7 mouse cellular contexts compared by ENCODE assay signal in the genomic region with DNA sequence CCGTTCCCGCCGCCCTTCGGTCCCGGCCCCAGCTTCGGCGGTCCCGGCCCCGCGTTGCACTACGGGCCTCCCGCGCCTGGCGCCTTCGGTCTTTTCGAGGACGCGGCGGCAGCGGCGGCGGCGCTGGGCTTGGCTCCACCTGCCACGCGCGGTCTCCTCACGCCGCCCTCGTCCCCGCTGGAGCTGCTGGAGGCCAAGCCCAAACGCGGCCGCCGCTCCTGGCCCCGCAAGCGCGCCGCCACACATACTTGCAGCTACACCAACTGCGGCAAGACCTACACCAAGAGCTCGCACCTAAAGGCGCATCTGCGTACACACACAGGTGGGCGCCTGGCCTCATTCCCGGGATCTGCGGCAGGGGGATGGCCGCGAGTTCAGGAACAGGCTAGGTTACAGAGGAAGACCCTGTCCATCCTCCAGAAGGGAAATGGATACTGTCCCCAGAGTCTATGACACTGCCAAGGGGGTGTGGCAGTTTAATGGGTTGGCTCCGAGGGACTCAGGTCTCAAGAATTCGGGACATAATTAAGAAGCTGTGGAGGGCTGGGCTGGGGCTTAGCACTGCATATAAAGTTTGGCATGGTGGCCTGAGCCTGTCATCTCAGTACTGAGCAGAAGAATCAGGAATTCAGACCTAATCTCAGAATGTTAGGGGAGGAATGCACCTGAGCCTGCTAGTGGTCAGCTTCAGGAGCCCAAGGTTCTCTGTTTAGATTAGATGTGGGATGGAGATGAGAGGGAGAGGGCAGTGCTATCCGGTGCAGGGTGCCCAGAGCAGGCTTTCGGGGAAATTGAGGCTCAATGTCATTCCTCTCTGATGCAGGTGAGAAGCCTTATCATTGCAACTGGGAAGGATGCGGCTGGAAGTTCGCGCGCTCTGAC. TPM values are rescaled to one million over a fixed set of nuclear protein-coding genes. Genes with fewer than 3 reads are reported as not detected.
DNase-seq lines count a peak whose midpoint lies in the region; ATAC-seq lines count a peak whose summit lies in the region.

No protein-coding gene starts in this region.

- no peak overlapping the region for H3K27ac ChIP-seq in embryonic facial prominence, embryonic 12.5 days
- H3K27ac ChIP-seq in liver, embryonic 12.5 days, result no peak overlapping the region
- H3K27ac ChIP-seq in neural tube, embryonic 13.5 days (replicated peaks), result no peak overlapping the region

- H3K4me2 ChIP-seq in embryonic facial prominence, embryonic 12.5 days (replicated peaks), result peak overlapping the region; percentile 90
- H3K4me2 ChIP-seq in liver, embryonic 12.5 days, result peak overlapping the region; percentile 73
- H3K4me2 ChIP-seq in neural tube, embryonic 13.5 days, result peak overlapping the region; percentile 84

- peak overlapping the region; percentile 40; the same call in 1 of the 2 replicates for H3K9ac ChIP-seq in embryonic facial prominence, embryonic 12.5 days
- peak overlapping the region; percentile 65 for H3K9ac ChIP-seq in liver, embryonic 12.5 days
- peak overlapping the region; percentile 65 for H3K9ac ChIP-seq in neural tube, embryonic 13.5 days

- H3K9me3 ChIP-seq in embryonic facial prominence, embryonic 12.5 days, result no peaks in the 10 kb centered on the region
- no peaks in the 10 kb centered on the region for H3K9me3 ChIP-seq in liver, embryonic 12.5 days (replicated peaks)
- H3K9me3 ChIP-seq in neural tube, embryonic 13.5 days, result no peaks in the 10 kb centered on the region

- DNase-seq in thymus, postnatal 0 days (ENCODE audit: low spot score), result peak; percentile 18
- no peak for DNase-seq in thymus, postnatal 10 days (ENCODE audit: low spot score in 2 of 2)
- peak; percentile 26 for DNase-seq in heart, postnatal 25 days (ENCODE audit: low spot score)
- DNase-seq in frontal cortex, postnatal 14 days (ENCODE audit: low spot score in 2 of 2), result no peak

- peaks cover 16% of the 10 kb centered on the region for H3K4me1 ChIP-seq in embryonic facial prominence, embryonic 12.5 days
- peaks cover 44% of the 10 kb centered on the region for H3K4me1 ChIP-seq in liver, embryonic 12.5 days
- peaks cover 28% of the 10 kb centered on the region for H3K4me1 ChIP-seq in neural tube, embryonic 13.5 days (replicated peaks)

- intact Hi-C loops in heart, postnatal 25 days (cut with DNase I), result loop anchor here (2.0 to 5.0 kb wide), 2 partner anchors 23 to 53 kb away; no protein-coding TSS in a partner anchor

- H3K27me3 ChIP-seq in embryonic facial prominence, embryonic 12.5 days, result peaks cover 53% of the 10 kb centered on the region
- H3K27me3 ChIP-seq in liver, embryonic 12.5 days (replicated peaks), result peaks cover 62% of the 10 kb centered on the region
- H3K27me3 ChIP-seq in neural tube, embryonic 13.5 days, result peaks cover 63% of the 10 kb centered on the region

- no peaks in the 10 kb centered on the region for H3K36me3 ChIP-seq in embryonic facial prominence, embryonic 12.5 days
- no peaks in the 10 kb centered on the region for H3K36me3 ChIP-seq in liver, embryonic 12.5 days
- no peaks in the 10 kb centered on the region for H3K36me3 ChIP-seq in neural tube, embryonic 13.5 days

- no peak for ATAC-seq in embryonic facial prominence, embryonic 12.5 days (ENCODE audit: insufficient number of reproducible peaks, insufficient read depth, low FRiP score, low TSS enrichment)
- ATAC-seq in liver, embryonic 12.5 days, result no peak
- no peak for ATAC-seq in neural tube, embryonic 13.5 days (ENCODE audit: low read depth)

- WGBS in embryonic facial prominence, embryonic 12.5 days, result 8% methylated on average over 49 of the region's 55 CpGs
- WGBS in liver, embryonic 12.5 days (ENCODE audit: insufficient replicate concordance), result 9% methylated on average over 55 of the region's 55 CpGs
- 6% methylated on average over 53 of the region's 55 CpGs for WGBS in neural tube, embryonic 13.5 days

- H3K4me3 ChIP-seq in embryonic facial prominence, embryonic 12.5 days, result peak overlapping the region; percentile 55
- H3K4me3 ChIP-seq in liver, embryonic 12.5 days, result peak overlapping the region; percentile 55
- H3K4me3 ChIP-seq in neural tube, embryonic 13.5 days, result peak overlapping the region; percentile 48

RNA-seq across cellular contexts. Expression of a gene that starts 1.3 kb away (rescaled TPM):
- 16.8 and 21.4 TPM in 2 replicates for polyA plus RNA-seq in thymus, postnatal 0 days (2015; fragmentation: Nextera tagmentation; extraction: Ambion mirVana)
- 7.0 and 9.3 TPM in 2 replicates for polyA plus RNA-seq in embryonic facial prominence, embryonic 12.5 days (2016; fragmentation: Nextera tagmentation; extraction: Ambion mirVana)
- 10 to 100 TPM; 48.2 to 62.5 TPM for total RNA-seq in heart, postnatal 25 days (2021)
- polyA plus RNA-seq in liver, embryonic 12.5 days (2016; fragmentation: Nextera tagmentation; extraction: Ambion mirVana), result 5.7 and 6.0 TPM in 2 replicates
- polyA plus RNA-seq in neural tube, embryonic 13.5 days (2015; fragmentation: Nextera tagmentation; extraction: Ambion mirVana), result 6.6 and 8.3 TPM in 2 replicates

RNA-seq across cellular contexts. Expression of a gene that starts 15.1 kb away (rescaled TPM):
- polyA plus RNA-seq in thymus, postnatal 0 days (2015; fragmentation: Nextera tagmentation; extraction: Ambion mirVana), result 32.8 and 33.9 TPM in 2 replicates
- polyA plus RNA-seq in embryonic facial prominence, embryonic 12.5 days (2016; fragmentation: Nextera tagmentation; extraction: Ambion mirVana), result 24.1 and 29.1 TPM in 2 replicates
- total RNA-seq in heart, postnatal 25 days (2021), result 10 to 100 TPM in 1 of 2 experiments, 1 to 10 TPM in 1; 7.6 to 10.1 TPM
- polyA plus RNA-seq in liver, embryonic 12.5 days (2016; fragmentation: Nextera tagmentation; extraction: Ambion mirVana), result 10.1 and 10.3 TPM in 2 replicates
- polyA plus RNA-seq in neural tube, embryonic 13.5 days (2015; fragmentation: Nextera tagmentation; extraction: Ambion mirVana), result 14.3 and 19.6 TPM in 2 replicates

Comparison
In these comparisons a context has a peak if more than half of its experiments do, and no peak if none do; other contexts are left out.
1. DNase-seq: peak in thymus, postnatal 0 days (single experiment) and heart, postnatal 25 days (single experiment); none in thymus, postnatal 10 days (0 of 2) and frontal cortex, postnatal 14 days (0 of 2).
2. Peak in every context shown above with its lines, with median percentiles within 50 percentile points of each other: H3K4me2 ChIP-seq, H3K4me3 ChIP-seq and H3K9ac ChIP-seq.